Mouse (Mus musculus): ENCODE measurements around the gene A130010J15Rik. TPM values are rescaled to one million over a fixed set of nuclear protein-coding genes. Genes with fewer than 3 reads are reported as not detected.

The A130010J15Rik gene
- total and polyA plus RNA-seq, 2 experiments from 2014 or later, result 8.9 to 11.2 TPM

DNA sequence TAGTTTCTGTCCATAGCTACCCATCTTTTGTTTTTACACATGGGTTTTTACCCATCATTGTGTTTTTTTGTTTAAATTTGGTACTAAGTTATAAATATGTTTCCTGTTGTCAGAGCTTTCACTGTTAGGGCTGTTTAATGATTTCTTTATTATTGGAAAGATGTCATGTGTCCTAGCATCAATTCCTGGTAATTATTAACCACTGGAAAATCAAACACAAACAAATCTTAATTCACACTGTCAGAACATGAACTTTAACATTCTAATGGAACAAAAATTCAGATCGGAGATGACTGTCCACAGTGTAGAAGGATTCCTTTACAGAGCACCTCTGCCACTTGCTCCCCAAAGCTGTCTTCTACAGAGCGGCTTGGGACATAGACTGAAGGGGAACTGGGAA is 37.6 kb downstream of the A130010J15Rik start:
- no peak for DNase-seq (ENCODE audit: low spot score)
- 96% methylated on average over 2 of the region's 2 CpGs for WGBS
- Histone ChIP-seq H3K4me2 (ENCODE audit: low read depth, low read length) (no peak overlapping the region), H3K9me3 (ENCODE audit: low read length) (no peaks in the 10 kb centered on the region), H3K27ac (no peak overlapping the region), H3K4me3 (ENCODE audit: low read length) (no peak overlapping the region), H3K36me3 (ENCODE audit: insufficient read depth, low read length) (no peaks in the 10 kb centered on the region), H3K9ac (replicated peaks; ENCODE audit: low read length) (no peak overlapping the region), H3K4me1 (ENCODE audit: insufficient read depth, low read length) (no peaks in the 10 kb centered on the region), H3K27me3 (ENCODE audit: insufficient read depth, low read length) (no peaks in the 10 kb centered on the region)
- ATAC-seq, result no peak
- no peak for TF ChIP-seq CTCF (IDR thresholded peaks at IDR 0.05; ENCODE audit: low read depth)

DNA sequence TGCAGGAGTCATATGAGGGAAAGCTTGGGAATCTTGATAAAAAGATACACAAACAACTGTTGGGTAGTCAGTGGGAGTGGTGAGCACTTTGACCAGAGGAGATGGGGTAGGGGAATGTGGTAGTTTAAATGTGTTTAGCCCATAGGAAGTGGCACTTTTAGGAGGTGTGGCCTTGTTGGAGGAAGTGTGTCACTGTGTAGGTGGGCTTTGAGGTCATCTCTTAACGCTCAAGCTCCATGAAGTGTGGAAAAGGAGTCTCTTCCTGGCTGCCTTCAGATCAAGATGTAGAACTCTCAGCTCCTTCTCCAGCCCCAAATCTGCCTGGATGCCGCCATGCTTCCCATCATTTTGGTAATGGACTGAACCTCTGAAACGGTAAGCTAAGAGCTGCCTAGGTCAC is 39.7 kb downstream of the A130010J15Rik start, which contains the start of gene Lamb3:
Lamb3 (plus strand) TSS at position 197 of the 400 bp plus-strand sequence.
- Histone ChIP-seq H3K9me3 (ENCODE audit: low read length) (no peaks in the 10 kb centered on the region), H3K27me3 (ENCODE audit: insufficient read depth, low read length) (no peaks in the 10 kb centered on the region), H3K4me1 (ENCODE audit: insufficient read depth, low read length) (no peaks in the 10 kb centered on the region), H3K36me3 (ENCODE audit: insufficient read depth, low read length) (no peaks in the 10 kb centered on the region), H3K9ac (replicated peaks; ENCODE audit: low read length) (no peak within 1 kb of the TSS), H3K4me3 (ENCODE audit: low read length) (no peak within 1 kb of the TSS), H3K4me2 (ENCODE audit: low read depth, low read length) (no peak within 1 kb of the TSS), H3K27ac (no peak within 1 kb of the TSS)
- DNase-seq (ENCODE audit: low spot score) (no peak), ATAC-seq (no peak)
- 91% methylated on average over 3 of the region's 3 CpGs for WGBS
- no peak for TF ChIP-seq CTCF (IDR thresholded peaks at IDR 0.05; ENCODE audit: low read depth)

- TF ChIP-seq CTCF (IDR thresholded peaks at IDR 0.05; ENCODE audit: low read depth), result peak; percentile 75
- 44% methylated on average over 2 of the region's 2 CpGs for WGBS
- Histone ChIP-seq H3K36me3 (ENCODE audit: insufficient read depth, low read length) (no peaks in the 10 kb centered on the region), H3K4me3 (ENCODE audit: low read length) (no peak overlapping the region), H3K27ac (no peak overlapping the region), H3K4me2 (ENCODE audit: low read depth, low read length) (no peak overlapping the region), H3K9me3 (ENCODE audit: low read length) (no peaks in the 10 kb centered on the region), H3K4me1 (ENCODE audit: insufficient read depth, low read length) (no peaks in the 10 kb centered on the region), H3K9ac (replicated peaks; ENCODE audit: low read length) (no peak overlapping the region), H3K27me3 (ENCODE audit: insufficient read depth, low read length) (no peaks in the 10 kb centered on the region)
- DNase-seq (ENCODE audit: low spot score) (peak; percentile 19), ATAC-seq (no peak)
These were observed 40.3 kb downstream of the A130010J15Rik start for GRCm38 (mm10) chr1:193208178-193208577.

GRCm38 (mm10) chr1:193211371-193211770 is 43.5 kb downstream of the A130010J15Rik start:
- ATAC-seq, result 0 out of 2 replicates have a peak, but pooled peaks have one; percentile 2
- no peaks in the 10 kb centered on the region for H3K36me3 ChIP-seq (ENCODE audit: insufficient read depth, low read length)
- no peak overlapping the region for H3K27ac ChIP-seq
- no peaks in the 10 kb centered on the region for H3K4me1 ChIP-seq (ENCODE audit: insufficient read depth, low read length)
- 76% methylated on average over 5 of the region's 5 CpGs for WGBS
- DNase-seq (ENCODE audit: low spot score), result no peak
- no peaks in the 10 kb centered on the region for H3K27me3 ChIP-seq (ENCODE audit: insufficient read depth, low read length)
- H3K4me3 ChIP-seq (ENCODE audit: low read length), result no peak overlapping the region
- no peak for TF ChIP-seq CTCF (IDR thresholded peaks at IDR 0.05; ENCODE audit: low read depth)
- H3K9me3 ChIP-seq (ENCODE audit: low read length), result no peaks in the 10 kb centered on the region
- H3K9ac ChIP-seq (replicated peaks; ENCODE audit: low read length), result no peak overlapping the region
- H3K4me2 ChIP-seq (ENCODE audit: low read depth, low read length), result no peak overlapping the region

DNA sequence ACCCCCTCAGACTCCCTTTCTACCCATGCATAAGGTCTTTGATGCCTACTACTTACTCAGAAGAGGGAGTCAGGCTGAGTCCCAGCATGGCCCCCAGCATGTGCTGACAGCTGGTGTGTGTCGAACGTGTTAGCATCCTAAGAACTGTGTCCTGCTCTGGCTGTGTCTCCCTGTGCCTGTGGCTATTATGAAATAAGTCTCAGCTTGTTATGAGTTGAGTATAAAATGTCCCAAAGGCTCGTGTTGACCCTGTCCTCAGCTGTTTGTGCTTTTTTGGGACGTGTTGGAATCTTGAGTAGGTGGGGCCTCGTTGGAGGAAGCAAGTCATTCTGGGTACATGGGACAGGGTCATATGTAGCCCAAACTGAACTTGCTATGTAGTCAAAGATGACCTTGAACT is 46.2 kb downstream of the A130010J15Rik start:
- WGBS, result 75% methylated on average over 5 of the region's 5 CpGs
- no peak overlapping the region for H3K27ac ChIP-seq
- DNase-seq (ENCODE audit: low spot score) (no peak), ATAC-seq (no peak)
- H3K9ac ChIP-seq (replicated peaks; ENCODE audit: low read length), result no peak overlapping the region
- no peaks in the 10 kb centered on the region for H3K4me1 ChIP-seq (ENCODE audit: insufficient read depth, low read length)
- TF ChIP-seq CTCF (IDR thresholded peaks at IDR 0.05; ENCODE audit: low read depth), result no peak
- no peak overlapping the region for H3K4me2 ChIP-seq (ENCODE audit: low read depth, low read length)
- no peaks in the 10 kb centered on the region for H3K9me3 ChIP-seq (ENCODE audit: low read length)
- H3K27me3 ChIP-seq (ENCODE audit: insufficient read depth, low read length), result no peaks in the 10 kb centered on the region
- H3K4me3 ChIP-seq (ENCODE audit: low read length), result no peak overlapping the region
- H3K36me3 ChIP-seq (ENCODE audit: insufficient read depth, low read length), result no peaks in the 10 kb centered on the region

DNA sequence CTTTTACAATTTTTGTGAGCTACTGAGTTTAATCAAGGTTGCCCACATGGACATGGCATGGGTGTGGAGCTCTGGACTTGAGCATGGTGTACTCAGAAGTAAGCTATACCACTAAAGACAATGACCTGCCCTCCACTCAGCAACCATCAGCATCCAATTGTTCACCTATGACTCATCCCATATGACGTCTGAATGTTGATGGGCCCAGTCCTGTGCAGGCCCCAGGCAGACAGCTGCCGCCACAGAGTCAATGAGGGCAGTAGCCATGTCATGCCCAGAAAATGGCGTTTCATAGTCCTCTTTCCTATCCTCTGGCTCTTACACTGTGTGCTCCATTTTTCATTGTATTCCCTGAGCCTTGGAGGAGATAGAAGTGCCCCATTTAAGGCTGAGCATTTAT is 48.2 kb downstream of the A130010J15Rik start:
- Histone ChIP-seq H3K4me2 (ENCODE audit: low read depth, low read length) (no peak overlapping the region), H3K27me3 (ENCODE audit: insufficient read depth, low read length) (no peaks in the 10 kb centered on the region), H3K9me3 (ENCODE audit: low read length) (no peaks in the 10 kb centered on the region), H3K4me1 (ENCODE audit: insufficient read depth, low read length) (no peaks in the 10 kb centered on the region), H3K4me3 (ENCODE audit: low read length) (no peak overlapping the region), H3K9ac (replicated peaks; ENCODE audit: low read length) (no peak overlapping the region), H3K36me3 (ENCODE audit: insufficient read depth, low read length) (no peaks in the 10 kb centered on the region), H3K27ac (no peak overlapping the region)
- DNase-seq (ENCODE audit: low spot score) (no peak), ATAC-seq (no peak)
- no peak for TF ChIP-seq CTCF (IDR thresholded peaks at IDR 0.05; ENCODE audit: low read depth)
- WGBS, result 69% methylated on average over 3 of the region's 3 CpGs

DNA sequence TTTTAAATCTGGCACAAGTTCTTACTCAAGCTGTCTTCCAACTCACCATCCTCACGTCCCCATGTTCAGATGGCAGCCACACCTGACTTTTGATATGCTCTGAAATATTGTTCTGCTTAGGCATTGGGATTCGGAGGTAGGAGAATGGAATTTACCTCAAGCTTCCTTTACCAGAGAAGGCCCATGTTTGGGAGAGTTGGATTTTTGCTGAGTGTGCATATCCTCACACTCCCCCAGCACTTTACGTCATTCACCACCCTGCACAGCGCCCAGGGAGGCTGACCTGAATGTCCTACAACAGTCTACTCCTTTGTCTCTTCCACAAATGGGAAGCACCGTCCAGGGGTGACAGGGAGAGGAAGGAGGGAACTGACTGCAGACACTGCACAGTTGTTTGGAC is 52.6 kb downstream of the A130010J15Rik start:
- no peak for TF ChIP-seq CTCF (IDR thresholded peaks at IDR 0.05; ENCODE audit: low read depth)
- no peaks in the 10 kb centered on the region for H3K36me3 ChIP-seq (ENCODE audit: insufficient read depth, low read length)
- H3K4me3 ChIP-seq (ENCODE audit: low read length), result no peak overlapping the region
- DNase-seq (ENCODE audit: low spot score) (no peak), ATAC-seq (no peak)
- H3K4me1 ChIP-seq (ENCODE audit: insufficient read depth, low read length), result no peaks in the 10 kb centered on the region
- no peak overlapping the region for H3K4me2 ChIP-seq (ENCODE audit: low read depth, low read length)
- H3K27ac ChIP-seq, result no peak overlapping the region
- WGBS, result 61% methylated on average over 5 of the region's 5 CpGs
- H3K27me3 ChIP-seq (ENCODE audit: insufficient read depth, low read length), result no peaks in the 10 kb centered on the region
- no peak overlapping the region for H3K9ac ChIP-seq (replicated peaks; ENCODE audit: low read length)
- H3K9me3 ChIP-seq (ENCODE audit: low read length), result no peaks in the 10 kb centered on the region
